Mouse (Mus musculus): Measurements from ENCODE around the gene Nenf. TPM values are rescaled to one million over a fixed set of nuclear protein-coding genes. Genes with fewer than 3 reads are reported as not detected.

Nenf gene
- 10 to 100 TPM; 72.9 to 74.4 TPM for total RNA-seq (2021)
- long read RNA-seq, transcript Nenf-201 (4 exons, 742 nt) = major isoform, 34 of 36 reads
- long read RNA-seq, partial matches to known transcripts = 0 of 36 reads
- long read RNA-seq, other reads (novel, unspliced or antisense) = 2 of 36 reads

DNA sequence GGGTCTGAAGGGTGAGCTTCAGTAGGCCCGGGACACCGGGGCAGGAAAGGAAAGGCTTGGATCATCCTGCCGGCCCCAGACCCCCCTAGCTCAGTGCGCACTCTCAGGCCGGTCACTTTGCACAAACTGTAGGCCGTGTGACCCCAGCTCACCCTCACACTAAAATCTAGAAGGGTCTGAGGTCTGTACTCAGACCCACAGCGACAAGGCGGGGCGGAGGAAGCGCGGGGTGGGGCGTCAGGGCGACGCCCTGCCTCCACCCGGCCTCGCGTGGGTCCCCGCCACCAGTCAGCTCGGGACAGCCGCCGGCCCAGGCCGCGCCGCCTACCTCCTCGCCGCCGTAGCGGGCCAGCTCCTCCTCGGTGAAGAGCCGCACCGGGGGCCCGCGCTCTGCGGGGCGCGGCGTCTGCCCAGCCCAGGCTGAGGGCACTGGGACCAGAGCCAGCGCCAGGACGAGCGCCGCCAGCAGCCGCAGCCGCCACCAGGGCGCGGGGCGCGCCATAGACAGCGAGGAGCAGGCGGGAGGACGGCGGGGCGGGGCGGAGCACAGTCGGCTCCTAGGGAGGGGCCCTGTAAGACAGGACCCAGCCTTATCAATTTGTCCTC is at the start of gene Nenf:
TSS of gene Nenf (minus strand) at position 604 of the 606 bp plus-strand sequence.
- peak; percentile 62 to 74 for DNase-seq (ENCODE audit: low spot score in 2 of 2)

DNA sequence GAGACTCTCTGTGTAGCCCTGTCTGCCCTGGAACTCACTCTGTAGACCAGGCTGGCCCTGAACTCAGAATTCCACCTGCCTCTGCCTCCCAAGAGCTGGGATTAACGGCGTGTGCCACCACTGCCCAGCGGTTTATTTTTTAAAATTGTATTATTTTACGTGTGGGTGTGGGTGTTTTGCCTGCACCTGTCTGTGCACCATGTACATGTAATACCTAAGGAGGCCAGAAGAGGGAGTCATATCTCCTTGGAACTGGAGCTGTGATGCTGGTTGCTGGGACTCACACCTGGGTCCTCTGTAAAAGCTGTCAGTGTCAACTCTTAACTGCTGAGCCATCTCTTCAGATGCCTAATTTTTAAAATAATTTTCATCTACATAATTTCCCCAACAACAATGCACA is 46.5 kb upstream of the Nenf start:
- no peak for DNase-seq (ENCODE audit: low spot score in 2 of 2)

DNA sequence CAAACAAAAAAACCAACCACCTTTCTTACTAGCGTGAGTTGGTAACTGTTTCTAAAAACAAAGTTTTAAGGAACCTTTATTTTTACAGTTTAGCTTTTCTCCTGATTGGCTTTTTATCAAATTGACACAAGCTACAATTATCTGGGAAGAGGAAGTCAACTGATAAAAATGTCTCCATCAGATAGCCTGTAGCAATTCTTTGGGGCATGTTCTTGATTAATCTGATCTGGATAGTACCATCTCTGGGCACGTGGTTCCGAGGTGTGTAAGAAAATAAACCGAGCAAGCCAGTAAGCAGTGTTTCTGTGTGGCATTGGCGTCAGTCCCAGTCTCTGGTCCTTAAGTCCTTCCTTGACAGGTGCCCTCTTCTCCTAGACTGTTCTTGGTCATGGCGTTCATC is 44.4 kb upstream of the Nenf start:
- DNase-seq (ENCODE audit: low spot score in 2 of 2) = no peak

DNA sequence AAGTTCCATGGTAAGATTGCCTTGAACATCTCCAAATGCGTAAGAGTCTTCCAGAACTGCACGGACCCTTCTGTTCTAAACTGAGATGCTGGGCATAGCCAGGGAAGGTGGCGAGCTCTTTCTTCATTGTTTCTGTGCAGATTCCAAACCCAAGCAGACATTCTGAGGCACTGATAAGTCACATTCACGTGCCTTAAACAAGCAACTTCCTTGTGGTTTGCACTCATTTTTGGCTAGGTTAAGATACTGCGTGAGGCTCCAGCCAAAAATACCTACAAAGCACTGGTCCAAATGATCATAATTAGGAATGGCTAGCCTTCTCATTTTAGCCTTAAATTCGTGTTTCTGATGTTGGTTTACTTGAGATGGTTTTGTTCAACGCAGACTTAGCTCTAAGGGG is 41.5 kb upstream of the Nenf start:
- no peak for DNase-seq (ENCODE audit: low spot score in 2 of 2)

DNA sequence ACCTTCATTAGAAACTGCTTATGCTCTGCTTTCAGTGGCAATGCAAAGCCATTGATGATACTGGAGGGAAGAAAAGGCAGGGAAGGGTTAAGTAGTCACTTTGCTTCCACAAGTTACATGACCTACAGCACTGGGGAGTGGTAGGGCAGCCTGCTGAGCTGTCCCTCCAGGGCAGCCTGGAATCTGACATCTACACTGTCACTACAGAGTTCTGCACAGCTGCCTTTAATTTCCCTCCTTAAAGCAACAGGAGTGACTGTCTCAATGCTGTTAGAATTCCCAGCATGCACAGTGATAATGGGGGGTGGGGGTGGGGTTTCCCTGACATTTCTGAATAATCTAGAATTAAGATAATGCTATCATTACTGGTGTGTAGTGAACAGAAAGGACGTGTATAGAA is 38.9 kb upstream of the Nenf start:
- no peak for DNase-seq (ENCODE audit: low spot score in 2 of 2)

DNA sequence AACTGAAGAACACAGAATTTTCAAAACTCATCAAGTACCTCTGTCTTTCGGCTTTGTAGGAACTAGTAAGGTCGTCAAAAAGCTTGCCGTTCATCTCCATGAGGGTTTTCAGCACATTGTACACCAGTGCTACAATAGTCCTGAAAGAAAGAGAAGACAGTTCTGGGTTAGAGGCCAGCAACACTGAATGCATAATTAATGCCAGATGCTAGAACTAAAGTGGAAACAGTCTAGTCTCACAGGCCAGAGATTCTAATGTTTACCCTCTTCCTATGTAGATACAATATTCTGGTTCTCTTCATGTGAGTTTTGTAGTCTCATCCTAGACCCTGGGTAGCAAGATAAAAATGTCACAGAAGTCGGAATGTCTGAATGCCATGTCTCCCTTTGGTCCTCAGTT is 35.8 kb upstream of the Nenf start:
- no peak for DNase-seq (ENCODE audit: low spot score in 2 of 2)

DNA sequence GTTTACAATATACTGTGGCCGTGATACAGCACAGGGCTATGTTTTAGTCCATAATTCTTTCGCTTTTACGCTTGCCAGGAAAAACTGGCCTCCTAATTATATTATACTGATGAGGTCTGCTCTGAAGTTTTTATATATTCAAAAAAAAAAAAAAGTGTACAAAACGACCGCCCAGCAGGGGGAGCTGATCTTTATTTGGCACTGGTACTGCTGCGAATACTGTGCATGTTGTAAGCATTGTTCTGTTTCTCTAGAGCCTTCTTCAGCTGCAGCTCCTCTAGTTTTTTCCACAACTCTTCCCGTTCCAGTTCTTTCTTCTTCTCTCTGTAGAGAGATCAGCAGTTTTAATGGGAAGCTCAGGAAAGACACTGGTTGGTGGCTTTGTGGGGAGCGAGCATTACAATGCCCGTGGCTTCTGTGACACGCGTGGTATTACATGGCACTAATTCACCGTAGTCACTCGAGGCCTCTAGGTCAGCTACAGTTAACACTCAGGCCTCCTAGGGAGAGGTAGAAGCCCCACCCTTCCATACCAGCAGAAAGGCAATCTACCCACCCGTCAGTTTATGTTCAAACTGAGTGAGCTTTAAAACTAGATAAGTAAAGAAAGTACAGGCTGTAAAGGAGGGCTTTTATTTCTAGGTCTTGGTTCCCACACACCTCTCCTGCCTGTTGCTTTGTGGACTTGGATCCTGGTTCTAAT is 34.9 kb upstream of the Nenf start:
- DNase-seq (ENCODE audit: low spot score in 2 of 2) = peak in 1 of 2 experiments; percentile 74

DNA sequence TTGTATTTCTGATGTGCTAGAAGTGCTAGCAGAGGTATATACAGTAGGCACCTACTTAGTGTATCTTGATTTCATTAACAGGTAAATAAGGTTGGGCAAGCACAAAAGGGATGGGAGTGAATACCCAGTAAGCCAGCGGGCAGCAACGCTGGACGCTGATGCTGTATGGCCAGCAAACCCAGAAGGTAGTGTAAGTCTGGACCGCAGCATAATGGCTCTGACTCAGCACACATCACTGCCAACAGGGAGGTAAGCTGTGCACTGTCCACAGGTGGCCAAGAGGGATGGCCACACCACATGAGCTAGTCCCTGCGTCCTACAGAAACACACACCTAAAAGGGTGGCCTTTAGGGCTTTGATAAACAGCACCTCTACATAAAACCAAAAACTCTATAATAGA is 32.4 kb upstream of the Nenf start:
- DNase-seq (ENCODE audit: low spot score in 2 of 2) = no peak

DNA sequence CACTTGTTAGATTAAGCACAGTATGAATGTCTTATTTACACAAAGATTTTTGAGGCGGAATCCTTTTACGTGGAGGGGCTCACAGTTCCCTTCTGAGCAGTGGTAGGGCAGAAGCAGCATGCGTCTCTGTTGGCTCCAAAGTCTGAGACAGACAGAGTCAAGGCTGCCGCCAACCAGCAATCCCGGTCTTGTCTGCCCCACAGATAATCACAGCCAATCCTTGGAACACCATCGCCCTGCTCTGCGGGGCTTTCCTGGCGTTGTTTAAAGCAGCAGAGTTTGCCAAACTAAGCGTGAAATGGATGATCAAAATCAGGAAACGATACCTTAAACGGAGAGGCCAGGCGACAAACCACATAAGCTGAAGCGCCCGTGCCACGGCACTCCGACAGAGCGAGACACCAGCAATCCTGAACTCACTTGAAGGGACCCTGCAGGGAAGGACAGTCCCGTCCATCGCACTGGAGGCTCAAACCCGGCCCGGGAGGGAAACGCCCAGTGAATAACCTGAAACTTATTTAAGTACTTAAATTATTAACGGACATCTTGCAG is 31.6 kb upstream of the Nenf start:
- DNase-seq (ENCODE audit: low spot score in 2 of 2) = no peak

DNA sequence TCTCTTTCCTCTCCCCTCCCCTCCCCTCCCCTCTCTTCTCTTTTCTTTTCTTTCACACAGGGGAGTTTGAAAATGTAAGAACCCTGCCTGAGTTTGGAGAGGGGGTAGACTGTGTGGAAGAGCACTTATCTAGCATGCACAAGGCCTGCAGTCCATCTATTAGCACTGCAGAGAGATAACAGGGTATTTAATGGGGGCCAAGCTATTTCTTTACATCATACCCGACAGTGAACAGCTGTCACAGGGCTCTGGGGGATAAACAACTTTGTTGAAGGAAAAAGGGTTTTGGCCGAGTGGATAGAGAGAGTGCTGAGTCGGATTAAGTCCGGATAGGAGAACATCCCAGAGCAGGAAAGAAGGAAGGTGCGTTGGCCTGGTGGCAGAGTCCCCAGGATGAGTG is 31.0 kb upstream of the Nenf start:
- no peak for DNase-seq (ENCODE audit: low spot score in 2 of 2)

DNA sequence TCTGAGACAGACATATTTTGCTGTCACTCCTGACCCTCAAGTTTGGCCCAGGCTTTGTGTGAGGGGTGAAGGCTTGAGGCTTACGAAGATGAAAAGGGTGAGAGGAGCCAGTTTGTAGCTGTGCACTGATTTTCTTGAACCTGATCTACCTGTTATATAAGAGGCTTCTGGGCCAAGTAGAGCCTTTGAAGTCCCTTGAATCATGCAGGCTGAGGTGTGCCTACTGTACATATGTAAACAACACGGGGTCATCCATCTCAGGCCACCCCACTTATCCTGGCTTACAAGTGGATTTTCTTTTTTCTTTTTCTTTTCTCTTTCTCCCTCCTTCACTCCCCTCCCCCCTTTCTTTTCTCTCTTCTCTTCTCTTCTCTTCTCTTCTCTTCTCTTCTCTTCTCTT is 30.6 kb upstream of the Nenf start:
- no peak for DNase-seq (ENCODE audit: low spot score in 2 of 2)

DNA sequence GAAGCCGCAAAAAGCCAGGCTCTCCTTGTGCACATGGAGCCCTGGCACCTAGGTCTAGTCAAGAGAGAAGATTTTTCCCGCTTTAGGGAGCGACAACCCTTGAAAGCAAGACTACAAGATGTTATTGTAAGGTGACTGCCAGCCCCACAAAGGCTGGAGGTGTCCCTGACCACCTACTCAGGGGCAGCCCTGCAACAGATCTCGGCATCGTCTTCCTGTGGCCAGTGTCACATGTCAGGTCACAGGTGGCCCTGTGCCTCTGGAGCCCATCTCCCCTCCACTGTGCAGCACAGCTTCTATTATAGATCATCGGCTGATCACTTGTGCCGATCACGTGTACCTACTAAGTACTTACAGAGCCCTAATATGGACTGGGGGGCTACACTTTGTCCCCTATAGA is 29.6 kb upstream of the Nenf start:
- DNase-seq (ENCODE audit: low spot score in 2 of 2) = no peak

DNA sequence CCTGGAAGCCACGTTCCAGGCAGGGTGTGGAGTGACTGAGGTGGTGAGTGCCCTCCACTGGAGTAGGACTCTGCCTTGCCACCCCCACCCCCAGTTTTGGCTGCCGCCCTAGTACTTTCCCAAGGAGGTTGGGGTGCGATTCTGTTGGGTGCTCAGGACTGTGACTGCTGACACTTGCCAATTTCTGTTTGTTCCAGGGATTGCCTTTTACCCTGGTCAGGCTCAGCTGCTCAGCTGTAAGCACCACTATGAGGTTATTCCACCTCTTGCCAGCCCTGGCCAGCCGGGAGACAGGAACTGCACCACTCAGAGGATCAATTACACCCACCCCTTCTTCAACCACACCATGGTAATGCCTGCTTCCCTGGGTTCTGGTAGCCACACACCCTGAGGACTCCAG is 22.5 kb upstream of the Nenf start:
- DNase-seq (ENCODE audit: low spot score in 2 of 2) = no peak

DNA sequence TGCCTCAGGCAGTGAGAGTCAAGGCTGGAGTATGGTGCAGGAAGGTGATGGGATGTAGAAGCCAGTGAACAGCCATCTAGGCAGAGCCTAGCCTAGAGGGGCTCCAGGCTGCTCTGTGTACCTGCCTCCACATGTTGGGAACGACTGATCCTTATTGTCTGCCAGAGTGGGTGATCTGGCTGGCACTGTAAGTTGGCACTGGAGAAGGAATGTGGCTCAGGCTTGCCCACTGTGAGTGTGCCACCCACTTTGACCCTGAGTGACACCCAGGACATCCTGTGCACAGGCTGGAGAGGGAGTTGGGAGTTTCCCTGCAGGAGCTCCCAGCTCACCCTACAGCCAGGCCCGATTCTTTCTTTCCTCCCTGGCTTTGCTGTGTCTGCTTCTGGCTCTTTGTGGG is 21.9 kb upstream of the Nenf start:
- no peak for DNase-seq (ENCODE audit: low spot score in 2 of 2)

DNA sequence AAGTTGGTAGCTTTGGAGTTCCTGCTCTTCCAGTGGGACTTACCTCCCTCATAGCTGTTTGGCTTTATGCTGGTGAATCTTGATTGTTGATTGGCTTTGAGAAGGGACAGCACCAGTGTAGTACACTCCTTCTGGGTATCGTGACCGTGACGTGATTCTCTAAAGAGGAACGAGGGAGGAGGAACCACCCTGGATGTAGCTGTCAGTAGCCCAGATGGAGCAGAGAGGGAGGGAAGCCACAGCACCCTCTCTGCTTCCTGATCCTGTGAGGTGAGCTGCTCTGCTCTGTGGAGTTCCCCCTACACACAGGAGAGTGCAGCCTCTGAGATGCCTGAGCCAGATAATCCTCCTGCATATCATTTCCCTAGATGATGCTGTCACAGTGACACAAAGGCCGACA is 16.5 kb upstream of the Nenf start:
- DNase-seq (ENCODE audit: low spot score in 2 of 2) = no peak

DNA sequence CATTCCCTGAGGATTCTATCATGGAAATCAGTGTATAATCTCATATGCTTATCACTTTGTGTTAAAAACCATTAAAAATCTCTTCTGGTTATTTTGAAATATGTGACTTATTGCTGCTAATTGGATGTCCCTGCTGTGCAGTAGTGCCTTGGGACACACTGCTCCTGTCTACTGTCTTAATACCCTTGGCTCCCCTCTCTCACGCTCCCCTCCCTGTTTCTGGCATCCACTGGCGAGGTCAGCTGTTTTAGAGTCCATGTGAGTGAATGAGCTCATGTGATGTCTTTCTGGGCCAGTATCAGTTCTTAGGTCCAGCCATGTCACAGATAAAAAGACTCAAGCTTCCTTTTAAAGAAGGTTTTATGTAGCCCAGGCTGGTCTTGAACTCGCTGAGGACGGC is 12.4 kb upstream of the Nenf start:
- DNase-seq (ENCODE audit: low spot score in 2 of 2) = no peak

DNA sequence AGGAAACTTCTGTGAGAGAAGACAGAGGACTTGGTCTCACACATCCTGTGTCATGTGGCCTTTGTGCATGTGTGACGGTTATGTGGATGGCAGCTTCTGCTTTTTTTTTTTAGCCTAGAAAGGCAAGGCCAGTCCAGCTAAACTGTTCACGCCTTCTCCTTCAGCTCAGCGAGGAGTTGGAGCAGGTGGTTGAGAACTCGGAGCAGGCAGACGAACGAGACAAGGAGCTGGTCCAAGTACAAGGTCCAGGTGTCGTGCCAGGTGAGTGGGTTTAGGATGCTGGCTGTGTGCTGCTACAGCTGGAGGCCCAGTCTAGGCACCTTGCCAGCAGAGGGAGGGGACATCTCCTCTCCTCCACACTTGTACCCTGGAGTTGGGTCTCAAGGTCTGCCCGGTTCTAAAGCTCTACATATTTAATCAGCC is 10.0 kb upstream of the Nenf start:
- no peak for DNase-seq (ENCODE audit: low spot score in 2 of 2)

DNA sequence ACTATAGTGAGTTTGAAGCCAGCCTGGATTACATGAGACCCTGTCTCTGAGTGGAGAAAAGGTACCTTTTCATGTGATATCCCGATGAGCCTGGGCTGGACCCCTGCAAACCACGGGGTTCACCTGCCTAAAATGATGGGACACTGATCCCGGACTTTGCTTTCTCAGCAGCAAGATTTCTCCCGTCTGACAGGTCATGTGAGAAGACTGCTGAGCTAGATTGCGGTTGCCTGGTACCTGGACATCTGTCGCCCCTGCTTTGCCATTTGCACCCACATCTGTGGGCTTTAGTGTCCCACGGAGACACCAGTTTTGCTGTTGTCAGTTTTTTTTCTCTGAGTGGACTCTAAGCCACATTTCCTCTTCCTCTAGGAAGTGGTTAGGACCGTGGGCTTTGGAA is 9.3 kb upstream of the Nenf start:
- DNase-seq (ENCODE audit: low spot score in 2 of 2) = no peak

DNA sequence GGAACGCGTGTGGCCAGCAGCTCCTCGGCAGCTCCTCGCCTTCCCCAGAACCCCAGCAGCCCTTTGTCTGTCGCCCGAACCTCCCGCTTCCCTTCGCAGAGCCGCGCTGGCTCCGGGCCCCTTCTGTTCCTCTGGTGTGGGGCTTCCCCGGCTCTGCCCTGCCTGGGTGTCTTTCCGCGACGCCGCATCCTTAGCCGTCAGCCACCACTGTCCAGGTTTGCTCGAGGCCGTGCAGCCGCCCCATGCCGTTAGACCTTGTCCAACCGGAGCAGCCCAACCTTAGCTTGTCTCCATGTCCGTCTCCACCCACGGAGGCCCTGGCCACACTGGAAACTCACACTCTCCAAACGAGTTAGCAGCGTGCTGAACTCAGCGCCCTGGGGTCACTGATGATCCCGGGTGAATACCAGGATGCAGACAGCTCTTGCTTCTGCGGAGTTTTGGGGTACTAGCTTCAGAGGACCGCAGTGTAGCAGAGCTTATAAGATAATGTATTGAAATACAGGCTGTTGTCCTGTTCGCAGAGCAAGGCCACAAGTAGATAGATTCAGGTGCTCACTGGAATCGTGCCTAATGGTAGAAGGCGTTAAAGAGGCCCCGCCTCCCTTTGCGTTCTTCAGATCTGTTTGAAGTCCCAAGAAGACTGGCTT is 8.4 kb upstream of the Nenf start:
- DNase-seq (ENCODE audit: low spot score in 2 of 2) = no peak

DNA sequence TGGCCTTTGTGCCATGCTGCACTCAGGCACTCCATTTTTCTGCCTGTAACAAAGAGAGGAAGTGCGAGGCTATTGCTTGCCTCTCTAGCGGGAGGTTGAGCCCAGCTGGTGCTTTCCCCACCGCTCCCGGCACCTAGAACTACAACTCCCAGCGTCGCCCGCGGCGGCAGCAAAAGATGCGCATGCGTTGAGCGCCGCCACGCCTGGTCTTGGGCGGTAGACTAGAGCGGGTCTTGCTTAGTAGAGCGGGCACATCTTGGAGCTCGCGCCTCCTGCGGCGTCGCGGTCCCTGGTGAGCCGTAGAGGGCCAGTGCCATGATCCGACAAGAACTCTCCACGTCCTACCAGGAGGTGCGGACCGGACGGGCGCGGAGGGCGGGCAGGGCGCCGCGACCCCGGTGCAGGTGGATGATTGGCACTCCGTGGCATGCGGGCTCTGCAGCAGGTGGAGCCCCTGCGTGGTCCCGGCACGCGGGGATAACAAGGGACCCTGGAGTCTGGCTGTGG is 7.8 kb upstream of the Nenf start, which contains the start of gene Tmem206:
TSS of gene Tmem206 (plus strand) at position 187 of the 507 bp plus-strand sequence.
- DNase-seq (ENCODE audit: low spot score in 2 of 2) = peak; percentile 91 to 97

DNA sequence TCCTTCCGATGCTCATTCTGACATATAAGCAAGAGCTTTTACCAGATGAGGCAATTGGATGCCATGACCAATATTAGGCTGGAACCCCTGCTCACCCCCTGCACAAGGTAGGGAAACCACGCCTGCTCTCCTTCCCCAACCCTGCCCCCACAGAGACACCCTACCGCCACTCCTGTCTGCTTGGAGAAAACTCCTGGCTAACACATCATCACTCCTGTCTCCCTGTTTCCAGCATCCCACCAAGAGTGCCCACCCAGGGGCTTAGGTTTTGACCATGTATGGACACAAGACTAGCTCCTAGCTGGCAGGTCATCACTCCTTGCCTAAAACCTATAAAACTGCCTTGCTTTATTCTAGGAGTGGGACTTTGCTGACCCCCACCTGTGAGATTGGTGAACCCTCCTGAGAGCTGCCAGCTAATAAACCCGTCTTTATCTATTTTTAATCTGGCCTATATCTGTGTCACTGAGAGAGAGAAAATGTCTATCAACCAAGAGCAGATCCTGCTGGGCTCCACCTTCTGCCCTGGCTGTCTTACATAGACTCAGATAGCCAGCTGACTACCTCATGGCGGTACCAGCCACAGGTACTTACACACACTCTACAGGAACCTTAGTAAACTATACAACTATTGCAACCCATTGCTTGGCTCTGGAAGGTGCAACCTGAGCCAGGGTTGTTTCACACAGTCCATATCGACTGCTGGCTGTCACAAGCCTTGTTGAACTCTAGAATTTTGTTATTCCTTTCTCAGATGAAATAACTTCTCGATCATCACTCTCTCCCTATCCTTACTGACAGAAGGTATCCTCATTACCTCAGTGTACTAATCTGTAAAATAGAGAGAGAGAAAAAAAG is 7.0 kb upstream of the Nenf start:
- DNase-seq (ENCODE audit: low spot score in 2 of 2) = no peak

Measured in layer of hippocampus, adult 18-20 months (tissue).